Mouse (Mus musculus) spleen, adult 12 weeks (tissue): ENCODE data around the gene Ubiad1.
A peak's percentile ranks its signal among the peaks of the same experiment; 100 is the strongest.

ENCODE experiments used
- DNase-seq: peaks from one replicate; pipeline ENCODE4 v3.0.0; 2022; ENCODE audit warnings: low spot score

The Ubiad1 gene

GRCm38 (mm10) chr4:148448853-148449245, 4.3 kb upstream of the Ubiad1 start:
- no peak for DNase-seq

GRCm38 (mm10) chr4:148448179-148448852, 3.7 kb upstream of the Ubiad1 start, which contains the start of gene Mtor:
Mtor (plus strand) TSS chr4:148448611.
- DNase-seq, result peak; percentile 83

- DNase-seq, result no peak
Measured at GRCm38 (mm10) chr4:148442598-148442997, 2.0 kb downstream of the Ubiad1 start.

- DNase-seq, result no peak
Measured at GRCm38 (mm10) chr4:148441931-148442330, 2.6 kb downstream of the Ubiad1 start.

GRCm38 (mm10) chr4:148435657-148436330, 8.8 kb downstream of the Ubiad1 start:
- no peak for DNase-seq

- no peak for DNase-seq
Measured at GRCm38 (mm10) chr4:148435106-148435505, 9.5 kb downstream of the Ubiad1 start.

GRCm38 (mm10) chr4:148434554-148434953, 10.0 kb downstream of the Ubiad1 start:
- DNase-seq, result no peak

- no peak for DNase-seq
Measured at GRCm38 (mm10) chr4:148433813-148434212, 10.8 kb downstream of the Ubiad1 start.

- DNase-seq, result no peak
Measured at GRCm38 (mm10) chr4:148433336-148433735, 11.2 kb downstream of the Ubiad1 start.

GRCm38 (mm10) chr4:148432488-148432887, 12.1 kb downstream of the Ubiad1 start:
- DNase-seq, result no peak

- DNase-seq, result no peak
Measured at GRCm38 (mm10) chr4:148430880-148431519, 13.6 kb downstream of the Ubiad1 start.

GRCm38 (mm10) chr4:148429686-148430085, 14.9 kb downstream of the Ubiad1 start:
- peak; percentile 53 for DNase-seq

GRCm38 (mm10) chr4:148429121-148429520, 15.4 kb downstream of the Ubiad1 start:
- no peak for DNase-seq

- no peak for DNase-seq
Measured at GRCm38 (mm10) chr4:148428544-148428943, 16.0 kb downstream of the Ubiad1 start.

GRCm38 (mm10) chr4:148426950-148427850, 17.4 kb downstream of the Ubiad1 start:
- DNase-seq, result no peak

GRCm38 (mm10) chr4:148417559-148417958, 27.0 kb downstream of the Ubiad1 start:
- DNase-seq, result no peak

GRCm38 (mm10) chr4:148417074-148417526, 27.5 kb downstream of the Ubiad1 start:
- DNase-seq, result no peak

GRCm38 (mm10) chr4:148415575-148415974, 29.0 kb downstream of the Ubiad1 start:
- no peak for DNase-seq

GRCm38 (mm10) chr4:148408256-148408975, 36.2 kb downstream of the Ubiad1 start:
- DNase-seq, result no peak

GRCm38 (mm10) chr4:148405255-148405788, 39.2 kb downstream of the Ubiad1 start:
- DNase-seq, result no peak

- no peak for DNase-seq
Measured at GRCm38 (mm10) chr4:148404748-148405147, 39.8 kb downstream of the Ubiad1 start.
